Mouse (Mus musculus) liver, adult 2 months (tissue): ENCODE data around the gene Best1. TPM values are rescaled to one million over a fixed set of nuclear protein-coding genes. Genes with fewer than 3 reads are reported as not detected.

ENCODE experiments used
- DNase-seq: peaks from one replicate; pipeline ENCODE4 v3.0.0-alpha.2; 2011; ENCODE audit warnings: low read depth, low spot score; ENCODE audit errors: extremely low read depth
- H3K27ac ChIP-seq: fragments of 200-500 bp; replicated peaks from 2 replicates; pipeline ENCODE4 v1.5.1; 2012; ENCODE audit warnings: low read depth, mild to moderate bottlenecking, control low read depth, inconsistent platforms, low read length; ENCODE audit not compliant: insufficient read depth
- H3K27me3 ChIP-seq: fragments of 200-500 bp; 2 replicates; pipeline ENCODE4 v1.6.1; 2012; ENCODE audit warnings: mild to moderate bottlenecking, moderate library complexity, low read length, inconsistent platforms; ENCODE audit not compliant: control insufficient read depth, insufficient read depth
- H3K36me3 ChIP-seq: fragments of 200-500 bp; 2 replicates; pipeline ENCODE4 v1.6.1; 2012; ENCODE audit warnings: low read length, inconsistent platforms; ENCODE audit not compliant: control insufficient read depth, insufficient read depth
- H3K4me1 ChIP-seq: fragments of 200-500 bp; 2 replicates; pipeline ENCODE4 v1.6.1; 2011; ENCODE audit warnings: low read length; ENCODE audit not compliant: control insufficient read depth, insufficient read depth
- H3K4me3 ChIP-seq: fragments of 200-500 bp; 2 replicates; pipeline ENCODE4 v1.5.1; 2011; ENCODE audit warnings: low read depth, mild to moderate bottlenecking, control low read depth, low read length, moderate library complexity; ENCODE audit not compliant: insufficient read depth
- H3K79me2 ChIP-seq: fragments of 200-500 bp; 2 replicates; pipeline ENCODE4 v1.6.1; 2012; ENCODE audit warnings: inconsistent platforms, mild to moderate bottlenecking, low read length, moderate library complexity; ENCODE audit not compliant: control insufficient read depth, insufficient read depth
- H3K9ac ChIP-seq: fragments of 200-500 bp; 2 replicates; pipeline ENCODE4 v1.6.1; 2012; ENCODE audit warnings: low read depth, mild to moderate bottlenecking, control low read depth, inconsistent platforms, low read length
- CTCF ChIP-seq: fragments of 200-500 bp; IDR thresholded peaks from 2 replicates; pipeline ENCODE4 v1.5.1; 2011; ENCODE audit warnings: low read depth, low read length, control low read depth
- POLR2A ChIP-seq: fragments of 200-500 bp; IDR thresholded peaks from 2 replicates; pipeline ENCODE4 v1.6.1; 2011; ENCODE audit warnings: low read length, control low read depth; ENCODE audit not compliant: insufficient read depth; ENCODE audit errors: extremely low read depth
- WGBS: fragments of 180-500 bp; shearing (Covaris S2); methylation state at CpG from one replicate; pipeline ENCODE4 v1.1.7; 2018; 5-methylcytosine and 5-hydroxymethylcytosine counted together
- polyA plus RNA-seq: library from polyadenylated mRNA; depleted of rRNA; stranded (reverse); fragments of >200 nt; gene quantifications from 2 replicates; pipeline ENCODE4 v1.2.3, GENCODE M21; 2012
- total RNA-seq: library from RNA; depleted of rRNA; stranded (reverse); fragments of >200 nt; gene quantifications from 2 replicates; pipeline ENCODE4 v1.2.3, GENCODE M21; 2014

Best1 gene
- total and polyA plus RNA-seq, 2 experiments = 0.05 TPM; not detected in 1

- TF ChIP-seq POLR2A = no peak
- TF ChIP-seq CTCF = no peak
- DNase-seq = peak; percentile 60
- no peak overlapping the region for H3K4me3 ChIP-seq
- no peak overlapping the region for H3K27ac ChIP-seq
- peaks cover 22% of the 10 kb centered on the region for H3K36me3 ChIP-seq
- H3K9ac ChIP-seq = no peak overlapping the region
- peaks cover 7% of the 10 kb centered on the region; the same call in 1 of the 2 replicates for H3K79me2 ChIP-seq
- peaks cover 18% of the 10 kb centered on the region for H3K4me1 ChIP-seq
- no peaks in the 10 kb centered on the region for H3K27me3 ChIP-seq
- WGBS = 64% methylated on average over 6 of the region's 6 CpGs
Observed at GRCm38 (mm10) chr19:9985190-9985899, 16.1 kb downstream of the Best1 start.

GRCm38 (mm10) chr19:9984111-9985055 lies 17.1 kb downstream of the Best1 start:
- Histone ChIP-seq H3K9ac (peak overlapping the region; percentile 71), H3K27me3 (no peaks in the 10 kb centered on the region), H3K79me2 (peaks cover 7% of the 10 kb centered on the region; the same call in 1 of the 2 replicates), H3K4me3 (peak overlapping the region; percentile 93), H3K36me3 (peaks cover 22% of the 10 kb centered on the region), H3K4me1 (peaks cover 16% of the 10 kb centered on the region), H3K27ac (peak overlapping the region; percentile 28; the same call in 1 of the 2 replicates)
- TF ChIP-seq CTCF = no peak
- TF ChIP-seq POLR2A = no peak
- 36% methylated on average over 20 of the region's 20 CpGs for WGBS
- peak; percentile 83 for DNase-seq

GRCm38 (mm10) chr19:9982852-9983542 lies 18.4 kb downstream of the Best1 start:
- WGBS = under 1% methylated on average over 31 of the region's 31 CpGs
- no peak for TF ChIP-seq CTCF
- no peak for TF ChIP-seq POLR2A
- Histone ChIP-seq H3K4me1 (peaks cover 26% of the 10 kb centered on the region), H3K9ac (peak overlapping the region; percentile 99), H3K79me2 (peaks cover 7% of the 10 kb centered on the region; the same call in 1 of the 2 replicates), H3K27ac (peak overlapping the region; percentile 97), H3K4me3 (peak overlapping the region; percentile 93), H3K27me3 (no peaks in the 10 kb centered on the region), H3K36me3 (peaks cover 22% of the 10 kb centered on the region)
- peak; percentile 56 for DNase-seq

GRCm38 (mm10) chr19:9982151-9982851 lies 19.1 kb downstream of the Best1 start:
- peak; percentile 85 for DNase-seq
- Histone ChIP-seq H3K79me2 (peaks cover 7% of the 10 kb centered on the region; the same call in 1 of the 2 replicates), H3K9ac (peak overlapping the region; percentile 99), H3K27ac (peak overlapping the region; percentile 97), H3K27me3 (no peaks in the 10 kb centered on the region), H3K4me1 (peaks cover 31% of the 10 kb centered on the region), H3K4me3 (peak overlapping the region; percentile 93), H3K36me3 (peaks cover 22% of the 10 kb centered on the region)
- peak; percentile 98 for TF ChIP-seq POLR2A
- no peak for TF ChIP-seq CTCF
- WGBS = 1% methylated on average over 59 of the region's 59 CpGs

- peak overlapping the region; percentile 91 for H3K27ac ChIP-seq
- H3K79me2 ChIP-seq = peaks cover 7% of the 10 kb centered on the region; the same call in 1 of the 2 replicates
- TF ChIP-seq CTCF (no peak), POLR2A (no peak)
- H3K4me1 ChIP-seq = peaks cover 34% of the 10 kb centered on the region
- DNase-seq = peak; percentile 36
- H3K9ac ChIP-seq = peak overlapping the region; percentile 74; the same call in 1 of the 2 replicates
- no peak overlapping the region for H3K4me3 ChIP-seq
- H3K27me3 ChIP-seq = no peaks in the 10 kb centered on the region
- peaks cover 22% of the 10 kb centered on the region for H3K36me3 ChIP-seq
- WGBS = 70% methylated on average over 4 of the region's 4 CpGs
Observed at GRCm38 (mm10) chr19:9981621-9982020, 19.8 kb downstream of the Best1 start.
